Mouse (Mus musculus) T-helper 2 cell (primary cell): Measurements from ENCODE around the gene Krba1.

Experiments used
- in situ Hi-C: fragments of 300-600 bp; cut with MboI, MseI; formaldehyde crosslinking; loops from one replicate; pipeline ENCODE4 v1.15.1; 2025; ENCODE audit warnings: high pct_unique_total_duplicates

The Krba1 gene

GRCm38 (mm10) chr6:48447929-48448328, 52.5 kb downstream of the Krba1 start, which contains the start of gene Sspo:
TSS of gene Sspo (plus strand) at chr6:48448229.
- in situ Hi-C loops = no loop called here

- in situ Hi-C loops = no loop called here
Measured at GRCm38 (mm10) chr6:48448527-48448926, 53.1 kb downstream of the Krba1 start.

GRCm38 (mm10) chr6:48452151-48452550, 56.8 kb downstream of the Krba1 start:
- in situ Hi-C loops = loop anchor here (25.0 kb wide), 1 partner anchor 1835 kb away; no protein-coding TSS in a partner anchor

GRCm38 (mm10) chr6:48452771-48453170, 57.4 kb downstream of the Krba1 start:
- in situ Hi-C loops = loop anchor here (25.0 kb wide), 1 partner anchor 1835 kb away; no protein-coding TSS in a partner anchor

GRCm38 (mm10) chr6:48464966-48465679, 69.7 kb downstream of the Krba1 start:
- in situ Hi-C loops = loop anchor here (25.0 kb wide), 1 partner anchor 1822 kb away; no protein-coding TSS in a partner anchor

GRCm38 (mm10) chr6:48466715-48467114, 71.3 kb downstream of the Krba1 start:
- in situ Hi-C loops = loop anchor here (25.0 kb wide), 1 partner anchor 1821 kb away; no protein-coding TSS in a partner anchor

GRCm38 (mm10) chr6:48467490-48467889, 72.1 kb downstream of the Krba1 start:
- in situ Hi-C loops = loop anchor here (25.0 kb wide), 1 partner anchor 1820 kb away; no protein-coding TSS in a partner anchor
